Mouse (Mus musculus): ENCODE measurements around the gene Tardbp.

GRCm38 (mm10) chr4:148663326-148663725 is 36.5 kb upstream of the Tardbp start:
- TF ChIP-seq POLR2A (IDR thresholded peaks at IDR 0.05; ENCODE audit: insufficient read depth, low read depth, low read length) (no peak), CTCF (IDR thresholded peaks at IDR 0.05; ENCODE audit: insufficient read depth, low read depth, low read length) (no peak)
